24 mouse cellular contexts compared by ENCODE assay signal in genomic region chr14:119273088-119273487, GRCm38 (mm10).
DNase-seq lines count a peak whose midpoint lies in the region; ATAC-seq lines count a peak whose summit lies in the region.
"Had no signal": no experiment of that assay in that cellular context is flagged by ENCODE, and none has a peak within 500 bp of the region (broad histone marks: within the 10 kb centered on the region; RNA-seq: fewer than 3 reads in every experiment).

No protein-coding gene starts in this region.

- no peaks in the 10 kb centered on the region for H3K4me1 ChIP-seq in kidney, embryonic 16.5 days (ENCODE audit: insufficient read depth, low read length)
- H3K4me1 ChIP-seq in megakaryocyte, embryonic 14.5 days: peaks cover 8% of the 10 kb centered on the region; the same call in 1 of the 2 replicates
- H3K4me1 ChIP-seq: embryonic facial prominence, embryonic 10.5 days; heart, embryonic 10.5 days; hindbrain, embryonic 10.5 days; limb, embryonic 10.5 days; liver, embryonic 15.5 days had no signal

- no peaks in the 10 kb centered on the region for H3K27me3 ChIP-seq in kidney, embryonic 16.5 days (ENCODE audit: insufficient read depth, low read length)
- H3K27me3 ChIP-seq in megakaryocyte, embryonic 14.5 days (replicated peaks): no peaks in the 10 kb centered on the region
- H3K27me3 ChIP-seq: CH12.LX; liver, embryonic 15.5 days; lung, embryonic 15.5 days had no signal

- H3K9me3 ChIP-seq in kidney, embryonic 16.5 days (ENCODE audit: low read length): no peaks in the 10 kb centered on the region
- peaks cover 7% of the 10 kb centered on the region for H3K9me3 ChIP-seq in megakaryocyte, embryonic 14.5 days
- H3K9me3 ChIP-seq: embryonic facial prominence, embryonic 10.5 days; heart, embryonic 10.5 days; hindbrain, embryonic 10.5 days; limb, embryonic 10.5 days; liver, embryonic 15.5 days; lung, embryonic 15.5 days had no signal

- no peak overlapping the region for H3K9ac ChIP-seq in kidney, embryonic 16.5 days (replicated peaks; ENCODE audit: low read length)
- H3K9ac ChIP-seq: liver, embryonic 15.5 days; lung, embryonic 15.5 days had no signal

- no peak for ATAC-seq in kidney, embryonic 16.5 days (ENCODE audit: low FRiP score, low TSS enrichment)
- no peak for ATAC-seq in inflammation-experienced regulatory T-cells, adult 6 months
- ATAC-seq: forebrain, embryonic 16.5 days; hindbrain, embryonic 16.5 days; intestine, postnatal 0 days had no signal

- H3K4me3 ChIP-seq in kidney, embryonic 16.5 days (ENCODE audit: low read length): no peak overlapping the region
- peak overlapping the region; percentile 15 for H3K4me3 ChIP-seq in megakaryocyte, embryonic 14.5 days (replicated peaks)
- H3K4me3 ChIP-seq: embryonic facial prominence, embryonic 10.5 days; heart, embryonic 10.5 days; hindbrain, embryonic 10.5 days; left cerebral cortex, adult 2 months; limb, embryonic 10.5 days; liver, embryonic 15.5 days; lung, embryonic 15.5 days had no signal

- DNase-seq in kidney, postnatal 14 days: peak; percentile 16
- peak; percentile 34 for DNase-seq in ES-CJ7 (ENCODE audit: low read depth, low spot score)
- DNase-seq in T-cell, adult 2 months (ENCODE audit: low spot score): peak; percentile 6
- DNase-seq in embryo, embryonic 10.5 days (ENCODE audit: low spot score): no peak
- DNase-seq: adrenal gland, postnatal 25 days; B cell, adult 2 months; cerebellum, adult 9-10 months; gastrocnemius, postnatal 36 days; liver; midbrain, embryonic 14.5 days had no signal

- H3K36me3 ChIP-seq in kidney, embryonic 16.5 days (ENCODE audit: insufficient read depth, low read length): no peaks in the 10 kb centered on the region
- no peaks in the 10 kb centered on the region for H3K36me3 ChIP-seq in megakaryocyte, embryonic 14.5 days (replicated peaks; ENCODE audit: low read length)
- H3K36me3 ChIP-seq: embryonic facial prominence, embryonic 10.5 days; heart, embryonic 10.5 days; hindbrain, embryonic 10.5 days; limb, embryonic 10.5 days; liver, embryonic 15.5 days; lung, embryonic 15.5 days had no signal

- H3K27ac ChIP-seq in kidney, embryonic 16.5 days (ENCODE audit: low read length): no peak overlapping the region
- H3K27ac ChIP-seq: embryonic facial prominence, embryonic 10.5 days; heart, embryonic 10.5 days; hindbrain, embryonic 10.5 days; left cerebral cortex, adult 2 months; limb, embryonic 10.5 days; liver, embryonic 15.5 days; lung, embryonic 15.5 days had no signal

- 65% methylated on average over 7 of the region's 7 CpGs for WGBS in kidney, embryonic 16.5 days

- no peak overlapping the region for H3K4me2 ChIP-seq in kidney, embryonic 16.5 days (replicated peaks; ENCODE audit: low read depth, low read length)
- H3K4me2 ChIP-seq: liver, embryonic 15.5 days; lung, embryonic 15.5 days had no signal
